Mouse (Mus musculus) ES-Bruce4 (cell line): Measurements from ENCODE around the gene Ptpro.

ENCODE experiments used
- CTCF ChIP-seq: IDR thresholded peaks from one replicate; pipeline ENCODE4 v1.8.1; 2011; ENCODE audit warnings: low read depth, low read length
- EP300 ChIP-seq: IDR thresholded peaks from 2 replicates; pipeline ENCODE4 v1.6.1; 2011; ENCODE audit warnings: low read depth, low read length; ENCODE audit not compliant: insufficient read depth
- POLR2A ChIP-seq: IDR thresholded peaks from one replicate; pipeline ENCODE4 v1.8.1; 2011; ENCODE audit warnings: low read length; ENCODE audit not compliant: insufficient read depth

GRCm38 (mm10) chr6:137463771-137464170 is 211.7 kb downstream of the Ptpro start:
- TF ChIP-seq POLR2A = no peak
- TF ChIP-seq CTCF = no peak
- TF ChIP-seq EP300 = no peak
